Mouse (Mus musculus) frontal cortex, postnatal 25 days (tissue): ENCODE results near the gene Polr1c.
A peak's percentile ranks its signal among the peaks of the same experiment; 100 is the strongest.

ENCODE experiments used
- DNase-seq, 2 experiments: peaks; one replicate each; pipeline ENCODE4 v3.0.0; 2022; ENCODE audit warnings: low spot score in 2 of 2

Polr1c gene

DNA sequence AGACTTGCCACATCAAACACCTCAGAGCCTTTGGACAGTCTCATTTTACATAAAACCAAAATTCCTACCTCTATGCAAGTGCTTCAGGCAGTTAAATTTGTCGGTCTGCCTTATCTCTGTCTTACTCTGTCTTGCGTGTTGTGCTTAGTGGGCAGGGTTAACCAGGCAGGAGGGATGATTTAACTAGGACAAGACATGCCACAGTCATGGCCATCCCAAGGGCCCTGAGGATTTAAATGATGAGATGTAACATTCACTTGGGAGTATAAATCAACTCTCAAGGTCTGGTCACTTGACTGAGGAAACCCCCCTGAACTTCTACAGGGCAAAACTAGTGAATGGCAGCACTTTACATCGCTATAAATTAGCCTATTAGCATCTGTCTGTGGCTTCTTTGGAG, 26.3 kb downstream of the Polr1c start:
- no peak for DNase-seq

DNA sequence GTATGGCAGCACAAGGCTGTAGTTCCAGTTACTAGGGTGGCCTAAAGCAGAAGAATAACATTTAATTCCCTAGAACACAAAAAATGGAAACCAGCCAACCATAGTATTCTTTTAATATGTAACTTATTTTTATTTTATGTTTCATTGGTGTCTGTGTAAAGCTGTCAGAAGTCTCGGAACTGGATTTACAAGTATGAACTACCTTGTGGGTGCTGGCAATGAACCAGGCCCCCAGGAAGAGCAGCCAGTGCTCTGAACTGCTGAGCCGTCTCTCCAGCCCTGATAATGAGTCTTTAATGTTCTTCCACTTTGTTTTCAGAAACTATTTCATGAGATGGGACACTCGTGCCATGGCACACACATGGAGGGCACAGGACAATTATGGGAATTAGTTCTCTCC, 37.3 kb downstream of the Polr1c start:
- no peak for DNase-seq

DNA sequence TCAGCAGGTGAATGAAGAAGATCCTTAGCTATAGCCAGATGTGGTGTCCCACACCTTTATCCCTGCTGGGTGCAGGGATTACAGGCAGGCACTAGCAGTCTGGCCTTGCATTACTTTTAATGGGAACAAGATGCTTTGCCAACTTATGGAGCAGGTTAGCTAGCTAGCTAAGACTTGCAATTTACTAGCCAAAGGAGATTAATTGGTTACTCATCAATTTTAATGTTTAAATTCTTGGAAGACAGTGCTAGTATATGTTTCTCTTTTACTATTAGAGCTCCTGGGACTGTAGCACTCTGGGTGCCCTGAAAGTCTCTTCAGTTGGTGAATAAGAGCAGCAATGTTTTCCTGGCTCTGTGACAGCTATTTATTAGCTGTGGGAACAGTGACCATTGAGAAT, 41.2 kb downstream of the Polr1c start:
- no peak for DNase-seq

DNA sequence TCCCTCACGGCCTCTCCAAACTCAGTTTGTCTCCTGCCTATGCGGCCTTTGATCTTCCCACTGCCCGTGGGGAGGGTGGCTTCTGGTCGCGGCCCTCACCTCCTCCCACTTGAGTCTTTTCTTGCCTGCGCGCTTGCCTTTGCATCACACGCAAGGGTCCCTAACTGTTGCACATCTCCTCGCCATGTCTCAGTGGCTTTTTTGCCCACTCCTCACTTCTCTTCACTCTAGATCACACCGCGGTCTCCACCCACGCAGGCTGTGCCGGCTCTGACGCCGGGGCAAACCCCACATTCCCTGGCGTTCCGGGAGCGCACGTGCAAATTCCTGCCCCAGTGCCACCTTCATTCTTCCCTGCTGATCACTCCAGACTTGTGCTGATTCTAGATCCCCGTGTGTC, 44.8 kb downstream of the Polr1c start:
- DNase-seq, result peak in 1 of 2 experiments; percentile 24

DNA sequence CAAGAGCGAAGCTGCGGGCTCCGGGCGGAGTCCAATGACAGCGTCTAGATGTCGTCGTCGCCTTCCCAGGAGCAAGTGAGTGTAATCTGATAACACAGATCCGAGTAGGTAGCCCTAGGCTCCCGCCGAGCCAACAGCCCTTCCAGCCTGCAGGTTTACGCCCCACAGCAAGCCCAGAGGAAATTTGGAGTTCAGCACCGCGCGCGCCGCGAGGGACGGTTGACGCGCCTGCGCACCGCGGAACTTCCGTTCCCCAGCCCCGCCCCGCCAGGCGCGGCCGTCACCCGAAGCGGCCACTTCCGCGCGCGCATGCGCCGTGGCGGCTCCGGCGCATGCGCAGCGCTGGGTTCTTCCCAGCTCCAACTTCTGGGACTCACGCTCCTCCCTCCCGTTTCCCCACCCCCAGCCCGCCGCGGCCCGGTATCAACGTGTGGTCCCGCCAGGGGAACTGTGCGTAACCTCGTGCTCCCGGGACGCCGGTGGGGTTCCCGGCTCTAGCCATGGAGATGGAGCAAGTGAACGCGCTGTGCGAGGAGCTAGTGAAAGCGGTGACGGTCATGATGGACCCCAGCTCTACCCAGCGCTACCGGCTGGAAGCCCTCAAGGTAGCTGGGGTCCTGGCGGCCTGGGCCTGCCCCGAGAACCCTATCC, 45.3 kb downstream of the Polr1c start, which contains the start of the genes Polh and Xpo5:
Gene Polh, minus strand, starts transcription at position 225 of the 651 bp plus-strand sequence.
Gene Xpo5, plus strand, starts transcription at position 362 of the 651 bp plus-strand sequence.
- peak; percentile 80 to 84 for DNase-seq

DNA sequence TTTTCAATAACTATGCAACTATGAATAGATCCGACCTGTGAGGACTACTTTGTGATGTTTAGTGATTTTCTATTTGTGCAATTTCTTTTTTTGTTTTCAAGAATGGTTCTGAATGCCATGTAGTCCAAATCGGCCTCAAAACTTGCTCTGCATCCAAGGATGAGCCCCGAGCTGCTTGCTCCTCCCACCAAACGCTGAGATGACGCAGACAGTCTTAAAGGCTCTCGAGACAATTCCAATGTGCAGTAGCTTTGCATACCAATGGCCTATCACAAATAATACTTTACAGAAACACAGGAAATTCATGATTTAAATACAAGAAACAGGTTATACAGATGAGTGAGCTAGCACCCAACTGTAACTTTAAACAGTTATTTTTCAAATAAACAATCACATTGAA, 46.7 kb downstream of the Polr1c start:
- no peak for DNase-seq
